Mouse (Mus musculus) kidney, adult 8-10 months (tissue): ENCODE measurements around the gene Tbc1d10a.

ENCODE experiments used
- DNase-seq, 2 experiments: peaks; one replicate each; pipeline ENCODE4 v3.0.0; 2022

Gene Tbc1d10a

DNA sequence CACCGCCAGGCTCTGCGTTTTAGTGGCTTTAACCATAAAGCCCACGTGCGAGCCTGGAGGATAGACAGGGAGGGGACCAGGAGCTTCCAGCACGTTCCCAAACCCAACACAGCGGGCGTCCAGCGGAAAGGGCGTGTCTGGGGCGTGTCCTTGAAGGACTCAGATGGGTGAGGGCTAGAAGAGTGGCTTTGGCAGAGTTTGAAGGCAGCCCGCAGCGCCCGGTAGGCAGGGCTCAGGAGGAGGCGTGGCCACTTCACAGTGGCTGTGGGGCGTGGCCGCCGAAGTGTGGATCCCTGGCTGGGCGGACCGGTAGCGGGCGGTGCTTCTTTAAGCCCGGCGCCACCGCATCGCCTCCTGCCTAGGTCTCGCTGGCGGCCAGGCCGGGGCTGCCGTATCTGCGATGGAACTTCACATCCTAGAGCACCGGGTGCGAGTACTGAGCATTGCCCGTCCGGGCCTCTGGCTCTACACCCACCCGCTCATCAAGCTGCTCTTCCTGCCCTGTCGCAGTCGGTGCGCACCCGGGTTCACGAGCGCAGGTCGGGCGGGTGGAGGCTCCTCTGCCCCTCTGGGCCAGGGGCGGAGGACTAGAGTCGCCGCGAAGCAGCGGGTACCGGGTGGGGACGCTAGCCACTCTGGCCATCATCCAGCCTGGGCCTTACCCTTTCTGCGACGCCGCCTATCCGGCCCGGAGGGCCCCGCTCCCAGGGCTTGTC, 31.5 kb downstream of the Tbc1d10a start, which contains the start of gene Castor1:
Gene Castor1 (plus strand): TSS at position 312 of the 716 bp plus-strand sequence.
- peak; percentile 97 to 98 for DNase-seq

- no peak for DNase-seq
These were observed 32.0 kb downstream of the Tbc1d10a start for GRCm38 (mm10) chr11:4218637-4219036.

GRCm38 (mm10) chr11:4219317-4219751, 32.7 kb downstream of the Tbc1d10a start:
- DNase-seq = peak; percentile 88 to 92

DNA sequence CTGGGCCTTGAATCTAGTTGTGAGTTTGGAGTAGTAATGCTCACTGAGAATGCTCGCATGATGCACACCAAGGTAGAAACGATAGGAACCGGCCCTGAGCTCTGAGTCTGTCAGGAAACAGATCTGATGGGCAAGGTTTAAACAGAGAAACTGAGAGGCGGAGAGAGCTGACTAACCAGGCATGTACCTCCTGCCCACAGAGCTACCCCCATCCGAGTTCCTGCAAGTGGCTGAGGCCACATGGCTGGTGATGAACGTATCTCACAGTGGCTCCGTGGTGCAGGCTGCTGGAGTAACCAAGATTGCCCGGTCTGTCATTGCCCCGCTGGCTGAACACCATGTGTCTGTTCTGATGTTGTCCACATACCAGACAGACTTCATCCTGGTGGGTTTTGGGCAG, 33.3 kb downstream of the Tbc1d10a start:
- no peak for DNase-seq

- DNase-seq = peak; percentile 60 to 85
These were observed 34.1 kb downstream of the Tbc1d10a start for GRCm38 (mm10) chr11:4220443-4221400.

DNA sequence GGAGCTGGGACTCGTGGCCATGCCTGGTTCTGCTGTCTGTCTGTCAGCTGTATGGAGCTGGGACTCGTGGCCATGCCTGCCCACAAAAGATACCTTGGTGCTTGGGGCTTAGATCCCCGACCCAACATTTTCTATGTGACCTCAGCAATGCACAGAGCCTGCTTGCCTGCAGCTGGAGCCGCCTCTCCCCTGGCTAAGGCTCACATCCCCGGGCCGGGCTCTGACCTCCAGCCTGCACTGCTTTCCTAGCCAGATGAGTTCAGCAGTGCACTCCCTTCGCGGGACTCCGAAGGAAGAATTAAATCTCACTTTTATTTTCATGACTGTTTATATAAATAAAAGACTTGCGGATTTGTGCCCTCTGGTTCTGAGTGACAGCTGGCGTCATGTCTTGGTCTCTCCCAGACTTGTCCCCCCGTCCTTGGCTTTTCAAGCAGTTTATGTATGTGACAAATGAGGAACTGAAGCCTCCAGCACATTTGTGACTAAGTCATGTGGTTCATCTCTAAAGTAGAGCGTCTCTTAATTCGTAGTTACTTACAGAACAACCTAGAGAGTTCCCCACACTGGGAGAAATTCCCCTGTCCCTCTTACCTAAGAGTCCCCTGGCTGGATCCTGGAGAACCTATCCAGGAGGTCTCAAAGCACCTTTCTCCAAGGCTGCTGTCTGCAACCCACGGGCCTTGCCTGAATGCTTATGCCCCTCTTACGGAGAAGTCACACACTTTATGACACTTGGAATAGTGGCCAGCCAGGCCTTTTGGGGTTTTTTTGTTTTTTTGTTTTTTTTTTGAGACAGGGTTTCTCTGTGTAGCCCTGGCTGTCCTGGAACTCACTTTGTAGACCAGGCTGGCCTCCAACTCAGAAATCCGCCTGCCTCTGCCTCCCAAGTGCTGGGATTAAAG, 35.7 kb downstream of the Tbc1d10a start:
- no peak for DNase-seq

GRCm38 (mm10) chr11:4223393-4224188, 37.0 kb downstream of the Tbc1d10a start:
- DNase-seq = no peak

DNA sequence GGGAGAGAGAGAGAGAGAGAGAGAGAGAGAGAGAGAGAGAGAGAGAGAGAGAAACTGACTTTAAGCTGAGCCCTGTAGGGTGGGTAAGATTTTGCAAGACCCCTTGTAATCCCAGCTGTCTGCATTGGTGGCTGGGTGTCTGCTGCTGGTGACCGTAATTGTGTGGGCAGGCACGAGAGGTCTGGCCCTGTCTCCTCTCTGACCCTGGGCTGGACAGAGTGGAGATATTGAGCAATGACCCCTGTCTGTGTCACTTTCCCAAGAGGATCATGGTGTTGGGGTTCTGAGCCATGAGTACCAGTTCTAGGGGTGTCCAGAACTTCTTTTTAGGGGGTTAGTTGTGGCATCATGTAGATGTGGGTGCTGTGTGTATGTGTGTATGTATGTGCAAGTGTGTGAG, 37.6 kb downstream of the Tbc1d10a start:
- DNase-seq = no peak

DNA sequence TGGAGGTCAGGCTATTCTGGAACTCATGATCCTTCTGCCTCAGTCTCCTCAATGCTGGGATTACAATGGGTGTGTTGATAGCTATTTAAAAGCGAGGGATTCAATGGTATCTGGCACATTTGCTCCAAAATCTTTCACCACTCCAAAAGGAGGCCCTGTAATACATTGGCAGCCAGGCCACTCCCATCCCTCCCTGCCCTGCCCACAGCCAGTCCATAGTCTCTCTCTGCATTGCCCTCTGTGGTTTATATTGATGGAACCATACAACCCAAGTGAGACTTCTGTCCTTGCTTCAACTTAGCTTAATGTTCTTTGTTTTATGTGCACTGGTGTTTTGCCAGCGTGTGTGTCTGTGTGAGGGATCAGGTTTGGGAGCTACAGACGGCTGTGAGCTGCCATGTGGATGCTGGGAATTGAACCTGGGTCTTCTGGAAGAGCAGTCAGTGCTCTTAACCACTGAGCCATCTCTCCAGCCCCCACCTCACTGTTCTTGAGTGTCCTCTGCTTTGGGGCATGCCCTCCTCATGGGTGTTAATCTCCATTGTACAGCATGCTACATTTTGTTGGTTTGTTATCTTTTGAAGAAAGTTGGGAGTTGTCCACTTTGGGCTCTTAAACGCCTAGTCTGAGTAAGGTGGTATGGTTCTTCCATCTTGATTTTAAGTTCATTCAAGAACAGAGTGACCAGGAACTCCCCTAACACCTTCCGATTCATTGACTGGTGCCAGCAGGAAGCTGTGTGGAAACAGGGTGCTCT, 40.2 kb downstream of the Tbc1d10a start:
- DNase-seq = no peak

- no peak for DNase-seq
These were observed 41.9 kb downstream of the Tbc1d10a start for GRCm38 (mm10) chr11:4228463-4228862.

DNA sequence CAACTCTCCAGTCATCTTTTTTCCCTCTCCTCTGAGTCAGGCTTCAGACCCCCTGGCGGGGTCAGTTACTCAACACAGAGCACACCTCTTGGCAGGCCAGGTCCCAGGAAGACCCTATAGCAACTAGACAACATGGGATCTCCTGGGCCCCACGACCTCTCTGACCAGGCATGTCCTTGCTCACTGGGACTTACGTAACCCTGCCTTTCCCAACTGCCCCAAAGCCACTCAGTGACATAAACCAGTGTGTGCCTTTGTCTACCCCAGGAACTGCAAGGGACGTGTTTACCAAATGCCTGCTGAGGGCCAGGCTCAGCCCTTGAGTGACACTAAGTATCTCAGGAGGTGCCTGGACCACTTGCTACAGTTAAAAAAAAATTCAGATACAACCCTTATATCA, 43.3 kb downstream of the Tbc1d10a start:
- no peak for DNase-seq

GRCm38 (mm10) chr11:4231435-4231834, 44.8 kb downstream of the Tbc1d10a start:
- DNase-seq = no peak

GRCm38 (mm10) chr11:4232644-4233043, 46.1 kb downstream of the Tbc1d10a start:
- DNase-seq = no peak

- DNase-seq = no peak
These were observed 48.6 kb downstream of the Tbc1d10a start for GRCm38 (mm10) chr11:4235052-4235655.

- no peak for DNase-seq
These were observed 49.3 kb downstream of the Tbc1d10a start, which contains the start of gene Osm for GRCm38 (mm10) chr11:4235665-4236545. Osm (plus strand) TSS chr11:4236420.

- no peak for DNase-seq
These were observed 50.0 kb downstream of the Tbc1d10a start for GRCm38 (mm10) chr11:4236546-4237067.

DNA sequence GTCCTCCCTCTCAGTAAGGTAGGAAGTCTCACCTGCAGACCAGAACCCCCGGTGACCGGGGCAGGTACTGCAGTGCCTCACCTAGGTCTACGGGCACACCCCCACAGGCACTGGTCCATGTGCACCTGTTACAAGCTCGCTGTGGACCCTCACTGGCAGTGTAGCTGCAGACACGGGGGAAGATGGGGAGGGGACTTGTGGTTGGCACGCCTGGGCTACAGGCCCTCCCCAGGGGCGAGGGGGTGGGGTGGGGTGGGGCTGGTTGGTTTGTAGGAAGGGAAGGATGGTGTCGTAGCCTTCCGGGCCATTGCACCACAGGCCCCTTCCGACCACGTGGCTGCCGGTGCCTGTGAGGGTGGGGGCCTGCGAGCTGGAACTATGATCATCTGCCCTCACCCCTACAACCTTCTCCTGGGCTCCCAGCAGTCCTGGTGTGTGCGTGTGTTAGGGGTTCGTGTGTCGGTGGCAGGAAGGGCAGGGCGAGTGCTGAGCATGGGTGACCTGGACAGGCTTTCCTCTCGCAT, 50.9 kb downstream of the Tbc1d10a start:
- no peak for DNase-seq

- no peak for DNase-seq
These were observed 51.6 kb downstream of the Tbc1d10a start for GRCm38 (mm10) chr11:4238167-4238566.

DNA sequence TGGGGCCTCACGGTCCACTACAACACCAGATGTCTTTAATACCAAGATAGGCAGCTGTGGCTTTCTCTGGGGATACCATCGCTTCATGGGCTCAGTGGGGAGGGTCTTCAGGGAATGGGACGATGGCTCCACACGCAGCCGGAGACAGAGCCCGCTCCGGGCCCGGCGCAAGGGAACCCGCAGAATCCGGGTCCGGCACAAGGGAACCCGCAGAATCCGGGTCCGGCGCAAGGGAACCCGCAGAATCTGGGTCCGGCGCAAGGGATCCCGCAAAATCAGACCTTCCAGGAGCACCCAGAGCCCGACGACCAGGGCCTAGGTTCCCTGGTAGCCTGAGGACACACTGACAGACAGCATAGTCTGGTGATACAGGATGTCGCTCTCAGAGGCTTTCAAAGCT, 53.1 kb downstream of the Tbc1d10a start:
- no peak for DNase-seq
